Mouse (Mus musculus) spleen, adult 2 months (tissue): ENCODE results near the gene Golgb1. TPM values are rescaled to one million over a fixed set of nuclear protein-coding genes. Genes with fewer than 3 reads are reported as not detected.

Experiments used
- DNase-seq, 2 experiments: peaks; one replicate each; pipeline versions ENCODE4 v3.0.0 to v3.0.0-alpha.2; 2012 to 2021; ENCODE audit warnings: low spot score in 2 of 2, low read depth in 1 of 2
- H3K27ac ChIP-seq: fragments of 200-500 bp; 2 replicates; pipeline ENCODE4 v1.5.1; 2012; ENCODE audit warnings: low read length, inconsistent platforms; ENCODE audit not compliant: insufficient read depth
- H3K27me3 ChIP-seq: fragments of 200-500 bp; 2 replicates; pipeline ENCODE4 v1.6.1; 2012; ENCODE audit warnings: mild to moderate bottlenecking, moderate library complexity, low read length, inconsistent platforms; ENCODE audit not compliant: control insufficient read depth, insufficient read depth
- H3K36me3 ChIP-seq: fragments of 200-500 bp; 2 replicates; pipeline ENCODE4 v1.6.1; 2012; ENCODE audit warnings: mild to moderate bottlenecking, low read length, inconsistent platforms; ENCODE audit not compliant: control insufficient read depth, insufficient read depth
- H3K4me1 ChIP-seq: fragments of 200-500 bp; 2 replicates; pipeline ENCODE4 v1.6.1; 2011; ENCODE audit warnings: inconsistent platforms; ENCODE audit not compliant: control insufficient read depth, insufficient read depth, insufficient read length
- H3K4me3 ChIP-seq: fragments of 200-500 bp; 2 replicates; pipeline ENCODE4 v1.5.1; 2011; ENCODE audit warnings: mild to moderate bottlenecking, inconsistent platforms; ENCODE audit not compliant: insufficient read depth, insufficient read length; ENCODE audit errors: extremely low read depth
- CTCF ChIP-seq: fragments of 200-500 bp; IDR thresholded peaks from 2 replicates; pipeline ENCODE4 v1.5.1; 2011; ENCODE audit warnings: mild to moderate bottlenecking, inconsistent platforms; ENCODE audit not compliant: insufficient read depth, insufficient read length, insufficient replicate concordance; ENCODE audit errors: extremely low read depth
- POLR2A ChIP-seq: fragments of 200-500 bp; IDR thresholded peaks from 2 replicates; pipeline ENCODE4 v1.6.1; 2011; ENCODE audit warnings: low read depth, low read length, inconsistent platforms
- WGBS: fragments of 180-500 bp; shearing (Covaris S2); methylation state at CpG from one replicate; pipeline ENCODE4 v1.1.7; 2018; 5-methylcytosine and 5-hydroxymethylcytosine counted together
- polyA plus RNA-seq: library from polyadenylated mRNA; depleted of rRNA; stranded (reverse); fragments of >200 nt; gene quantifications from 2 replicates; pipeline ENCODE4 v1.2.3, GENCODE M21; 2012; rRNA removed

Gene Golgb1
- polyA plus RNA-seq, 1 experiment = 21.8 TPM

GRCm38 (mm10) chr16:36947646-36948197 is 72.8 kb downstream of the Golgb1 start:
- Histone ChIP-seq H3K36me3 (peaks cover 20% of the 10 kb centered on the region), H3K27ac (no peak overlapping the region), H3K4me1 (no peaks in the 10 kb centered on the region), H3K27me3 (no peaks in the 10 kb centered on the region), H3K4me3 (no peak overlapping the region)
- TF ChIP-seq POLR2A (no peak), CTCF (no peak)
- WGBS = 67% methylated on average over 4 of the region's 4 CpGs
- DNase-seq = no peak

DNA sequence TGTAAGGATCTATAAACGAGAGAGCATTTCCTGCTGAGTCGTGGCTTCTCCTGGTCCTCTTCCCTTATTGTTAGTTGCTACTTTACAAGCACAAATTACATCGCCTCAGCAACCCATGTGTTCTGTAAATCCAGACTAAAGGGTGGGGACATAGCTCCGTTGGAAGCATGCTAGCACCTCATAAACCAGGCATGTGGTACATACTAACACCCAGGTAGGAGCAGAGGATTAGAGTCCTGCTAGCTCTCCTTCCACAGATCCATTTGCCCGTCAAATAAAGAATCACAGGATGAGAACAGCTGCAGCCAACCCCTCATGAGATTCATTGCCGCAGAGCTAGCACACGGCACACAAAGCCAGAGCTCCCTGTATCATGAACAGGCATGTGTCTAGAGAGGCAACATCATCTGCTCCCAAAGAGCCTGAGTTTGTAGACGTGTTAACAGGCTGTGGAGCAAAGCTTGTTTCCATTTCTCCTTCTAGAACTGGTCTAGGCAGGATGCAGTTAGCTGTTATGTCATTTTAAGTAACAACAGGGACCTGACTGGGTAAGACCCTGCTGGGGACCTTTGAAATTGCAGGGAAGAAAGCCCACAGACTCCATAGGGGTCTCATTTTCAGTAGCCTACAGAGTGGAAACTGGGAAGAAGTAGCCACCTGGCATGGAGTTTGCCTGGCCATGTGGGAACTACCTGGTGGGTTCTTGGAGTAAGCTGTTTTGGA is 74.8 kb downstream of the Golgb1 start:
- H3K27ac ChIP-seq = no peak overlapping the region
- WGBS = 84% methylated on average over 8 of the region's 8 CpGs
- H3K4me1 ChIP-seq = no peaks in the 10 kb centered on the region
- H3K36me3 ChIP-seq = peaks cover 23% of the 10 kb centered on the region
- DNase-seq = no peak
- no peaks in the 10 kb centered on the region for H3K27me3 ChIP-seq
- TF ChIP-seq POLR2A (no peak), CTCF (no peak)
- H3K4me3 ChIP-seq = no peak overlapping the region

- TF ChIP-seq POLR2A = no peak
- TF ChIP-seq CTCF = no peak
- no peak for DNase-seq
- H3K4me1 ChIP-seq = no peaks in the 10 kb centered on the region
- H3K4me3 ChIP-seq = no peak overlapping the region
- H3K27me3 ChIP-seq = no peaks in the 10 kb centered on the region
- H3K27ac ChIP-seq = no peak overlapping the region
- WGBS = 91% methylated on average over 4 of the region's 4 CpGs
- H3K36me3 ChIP-seq = peaks cover 34% of the 10 kb centered on the region
Measured at GRCm38 (mm10) chr16:36951029-36951428, 76.1 kb downstream of the Golgb1 start.

DNA sequence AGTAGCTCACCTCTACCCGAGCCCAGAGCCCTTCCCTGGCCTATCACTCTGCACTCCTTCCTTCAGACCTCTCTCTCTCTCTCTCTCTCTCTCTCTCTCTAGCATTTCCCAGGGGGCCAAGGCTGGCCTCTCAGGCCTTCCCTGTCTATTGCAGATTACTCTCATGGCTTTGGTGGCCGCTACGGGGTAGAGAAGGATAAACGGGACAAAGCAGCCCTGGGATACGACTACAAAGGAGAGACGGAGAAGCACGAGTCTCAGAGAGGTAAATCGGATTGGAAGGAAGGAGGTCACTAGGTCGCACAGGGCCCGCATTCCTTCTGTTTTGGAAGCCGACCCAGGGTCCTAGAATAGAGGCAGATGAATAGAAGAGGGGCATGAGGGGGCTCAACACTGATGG is 80.2 kb downstream of the Golgb1 start:
- no peaks in the 10 kb centered on the region for H3K27me3 ChIP-seq
- no peak for TF ChIP-seq POLR2A
- TF ChIP-seq CTCF = no peak
- H3K4me1 ChIP-seq = no peaks in the 10 kb centered on the region
- no peak overlapping the region for H3K4me3 ChIP-seq
- WGBS = 93% methylated on average over 11 of the region's 11 CpGs
- H3K27ac ChIP-seq = no peak overlapping the region
- no peak for DNase-seq
- H3K36me3 ChIP-seq = peaks cover 29% of the 10 kb centered on the region

GRCm38 (mm10) chr16:36963415-36963814 is 88.5 kb downstream of the Golgb1 start:
- Histone ChIP-seq H3K27me3 (no peaks in the 10 kb centered on the region), H3K27ac (no peak overlapping the region), H3K4me3 (no peak overlapping the region), H3K36me3 (peaks cover 50% of the 10 kb centered on the region), H3K4me1 (no peaks in the 10 kb centered on the region)
- WGBS = 93% methylated on average over 4 of the region's 4 CpGs
- TF ChIP-seq CTCF (no peak), POLR2A (no peak)
- DNase-seq = no peak

DNA sequence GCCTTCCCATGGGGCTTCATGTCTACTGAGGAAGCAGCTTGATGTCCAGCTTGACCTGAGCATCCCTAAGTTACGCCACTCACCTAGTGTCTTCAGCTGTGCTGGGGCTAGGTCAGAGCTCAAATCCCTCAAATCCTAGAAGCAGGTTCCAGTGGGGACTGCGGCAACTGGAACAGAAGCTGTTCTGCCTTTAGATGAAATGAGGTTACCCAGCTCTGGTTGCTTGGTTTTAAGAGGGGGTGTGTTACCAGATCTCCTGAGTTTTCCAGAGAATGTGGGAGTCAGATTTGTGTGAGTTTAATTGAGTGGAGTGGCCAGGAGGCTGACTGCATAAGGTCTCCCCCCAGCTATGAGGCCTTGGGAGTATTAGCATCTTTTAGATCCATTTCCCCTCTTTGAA is 104.2 kb downstream of the Golgb1 start:
- no peak overlapping the region for H3K4me3 ChIP-seq
- WGBS = 95% methylated on average over 2 of the region's 2 CpGs
- DNase-seq = no peak
- H3K27ac ChIP-seq = no peak overlapping the region
- H3K4me1 ChIP-seq = no peaks in the 10 kb centered on the region
- H3K27me3 ChIP-seq = no peaks in the 10 kb centered on the region
- no peaks in the 10 kb centered on the region for H3K36me3 ChIP-seq
- TF ChIP-seq POLR2A (no peak), CTCF (no peak)

Other genes starting within 250 kb of the Golgb1 start
- 10.9 and 15.3 TPM in 2 replicates for gene Cd86, start 209.1 kb upstream of the Golgb1 start, polyA plus RNA-seq
- gene Ildr1, start 181.2 kb upstream of the Golgb1 start, polyA plus RNA-seq = 2.0 and 2.3 TPM in 2 replicates
- gene Slc15a2, start 90.2 kb upstream of the Golgb1 start, polyA plus RNA-seq = 1.2 and 2.1 TPM in 2 replicates
- 1.1 and 1.3 TPM in 2 replicates for gene Iqcb1, start 46.8 kb upstream of the Golgb1 start, polyA plus RNA-seq
- gene Eaf2, start 137 bp upstream of the Golgb1 start, polyA plus RNA-seq = 1.9 and 2.1 TPM in 2 replicates
- gene Hcls1, start 59.8 kb downstream of the Golgb1 start, polyA plus RNA-seq = 114 and 126 TPM in 2 replicates
- gene Fbxo40, start 115.3 kb downstream of the Golgb1 start, polyA plus RNA-seq = 0.01 and 0.07 TPM in 2 replicates
- gene Polq, start 136.6 kb downstream of the Golgb1 start, polyA plus RNA-seq = 0.53 and 0.55 TPM in 2 replicates